Mouse (Mus musculus): ENCODE data around the gene Wwp2.

DNA sequence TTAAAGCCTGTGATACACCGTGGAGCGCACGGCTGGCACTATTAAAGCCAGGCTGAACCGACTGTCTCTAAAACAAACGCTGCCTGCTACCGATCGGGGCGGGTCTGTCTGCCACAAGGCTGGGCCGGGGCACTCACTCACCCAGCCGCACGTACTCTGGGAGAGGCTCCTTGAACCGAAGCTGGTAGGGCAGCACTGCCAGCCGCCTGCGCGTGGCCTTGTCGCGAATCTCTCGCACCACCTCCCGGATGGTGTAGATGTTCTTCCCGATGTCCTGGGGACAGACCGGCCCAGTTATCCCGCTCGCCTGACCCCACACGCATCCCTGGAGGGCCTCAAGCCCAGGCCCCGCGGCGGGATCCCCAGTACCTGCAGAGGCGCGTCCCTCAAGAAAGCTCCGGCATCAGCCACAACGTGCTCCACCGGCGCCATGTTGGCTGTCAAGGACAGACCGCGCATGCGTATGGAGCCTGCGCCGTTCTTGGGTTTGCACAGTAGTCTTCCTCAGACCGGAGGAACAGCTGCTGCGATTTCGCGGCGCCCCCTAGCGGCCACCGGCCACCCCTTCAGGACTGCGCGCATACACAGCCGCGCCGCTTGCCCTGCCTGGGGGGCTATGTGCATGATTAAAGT, 11.5 kb upstream of the Wwp2 start, which contains the start of gene Nob1:
- peak; percentile 77 for TF ChIP-seq CTCF (IDR thresholded peaks at IDR 0.05; ENCODE audit: borderline replicate concordance, insufficient read depth, low read length)
- TF ChIP-seq POLR2A (IDR thresholded peaks at IDR 0.05; ENCODE audit: low read depth, low read length): peak; percentile 97
